Mouse (Mus musculus) skeletal muscle tissue, postnatal 0 days (tissue): ENCODE results near the gene Ccdc137. TPM values are rescaled to one million over a fixed set of nuclear protein-coding genes. Genes with fewer than 3 reads are reported as not detected.

Experiments used
- polyA plus RNA-seq: library from polyadenylated mRNA; unstranded; fragments of >200 nt; fragmentation: Nextera tagmentation; extraction: Ambion mirVana; gene quantifications from 2 replicates; pipeline ENCODE4 v1.2.1, GENCODE M21; 2015

Gene Ccdc137
- polyA plus RNA-seq, result 8.1 and 8.7 TPM in 2 replicates

DNA sequence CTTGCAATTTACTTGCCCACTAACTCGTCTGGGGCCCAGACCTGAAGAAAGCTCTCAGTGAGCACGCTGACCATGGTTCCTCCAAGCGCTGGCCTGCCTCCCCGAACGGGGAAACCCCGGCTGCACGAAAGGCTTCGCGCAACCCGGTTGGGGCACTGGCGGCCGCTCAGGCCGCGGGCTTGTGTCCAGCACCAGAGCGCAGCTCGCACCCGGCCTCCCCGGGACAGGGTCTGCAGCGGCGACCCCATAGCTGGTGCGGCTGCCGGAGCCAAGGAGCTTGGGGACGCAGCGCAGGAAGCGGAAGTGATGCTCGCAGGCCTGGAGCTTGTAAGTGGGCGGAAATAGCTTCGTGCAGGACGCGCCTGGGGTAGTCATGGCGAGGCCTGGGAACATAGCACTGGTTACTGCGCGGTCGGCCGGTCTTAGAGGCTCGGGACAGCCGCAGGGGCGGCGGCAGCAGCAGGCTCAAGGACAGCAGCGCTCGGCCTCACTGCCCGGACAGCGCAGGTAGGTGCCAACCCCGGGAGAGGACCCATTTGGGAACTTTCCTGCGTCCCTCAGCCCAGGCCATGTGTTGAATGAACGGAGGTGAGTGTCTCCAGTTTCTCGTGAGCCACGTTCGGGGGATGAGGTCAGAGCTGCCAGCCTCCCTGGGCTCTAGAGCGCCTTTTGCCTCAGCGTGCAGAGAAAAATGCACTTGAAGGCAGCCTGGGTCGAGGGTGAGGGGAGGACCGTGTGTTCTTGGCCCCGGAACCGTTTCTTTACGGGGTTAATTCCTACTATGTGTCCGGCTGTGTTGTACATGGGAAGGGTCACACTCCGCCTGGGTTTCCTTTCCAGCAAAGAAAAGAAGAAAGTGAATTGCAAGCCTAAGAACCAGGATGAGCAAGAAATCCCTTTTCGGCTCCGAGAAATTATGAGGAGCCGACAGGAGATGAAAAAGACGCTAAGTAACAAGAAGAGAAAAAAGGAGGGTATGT, at the start of gene Ccdc137, which contains the start of gene Oxld1:
TSS of gene Ccdc137 (plus strand) at position 344 of the 980 bp plus-strand sequence.
TSS of gene Oxld1 (minus strand) at position 297 of the 980 bp plus-strand sequence.

GRCm38 (mm10) chr11:120437152-120437856, 20.6 kb upstream of the Ccdc137 start, which contains the start of gene Nploc4:
Gene Nploc4, minus strand, starts transcription at chr11:120437708.

DNA sequence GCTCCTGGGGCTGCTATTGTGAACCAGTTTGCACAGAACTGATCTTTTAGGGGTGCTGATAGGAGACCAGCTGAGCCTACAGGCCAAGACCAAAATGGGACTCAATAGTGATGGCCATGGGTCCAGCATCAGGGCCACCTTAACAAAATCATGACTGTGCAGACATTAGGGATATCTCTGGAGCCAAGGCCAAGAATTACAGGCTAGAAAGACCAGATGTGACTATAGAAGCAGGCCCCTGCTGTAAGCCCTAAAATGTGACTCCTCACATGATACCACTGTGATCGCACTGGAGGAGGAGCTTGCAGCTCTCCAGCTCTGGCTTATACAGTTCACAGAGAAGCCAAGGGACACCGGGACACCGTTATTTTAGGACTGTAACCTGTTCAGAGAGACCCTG, 15.6 kb upstream of the Ccdc137 start, which contains the start of gene Tspan10:
TSS of gene Tspan10 (plus strand) at position 301 of the 400 bp plus-strand sequence.

GRCm38 (mm10) chr11:120453306-120453705, 4.6 kb upstream of the Ccdc137 start, which contains the start of gene Pde6g:
Gene Pde6g, minus strand, starts transcription at chr11:120453500.

DNA sequence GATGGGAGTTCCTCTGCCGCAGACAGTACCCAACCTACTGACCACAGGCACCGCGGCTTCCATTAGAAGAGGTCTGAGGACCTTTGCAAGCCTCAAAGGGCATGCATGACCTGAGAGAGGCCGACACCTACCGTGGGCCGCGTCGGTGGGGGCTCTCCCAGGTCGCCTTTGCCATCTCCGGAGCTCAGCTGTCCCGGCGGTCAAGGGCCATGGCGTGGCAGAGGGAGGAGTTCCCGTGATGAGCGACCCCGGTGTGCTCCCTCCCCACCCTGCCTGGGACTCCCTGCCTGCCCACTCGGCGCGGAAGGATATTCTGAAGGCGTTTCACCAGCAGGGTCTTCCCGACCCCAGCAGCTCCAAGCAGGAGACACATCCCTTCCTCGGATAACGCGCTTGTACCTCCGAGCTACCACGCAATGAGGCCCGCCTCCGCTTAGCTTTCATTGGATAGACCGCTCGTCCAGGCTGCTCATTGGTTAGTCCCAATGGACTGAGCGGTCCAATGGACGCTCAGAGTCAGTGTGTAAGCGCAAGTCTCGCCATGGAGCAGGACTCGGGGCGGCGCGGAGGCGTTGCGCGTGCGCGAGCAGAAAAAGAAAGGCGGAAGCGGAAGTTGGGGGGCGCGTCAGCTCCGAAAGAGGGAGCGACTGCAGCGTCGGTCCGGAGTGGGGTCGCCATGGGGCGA, 9.3 kb downstream of the Ccdc137 start, which contains the start of gene Arl16:
TSS of gene Arl16 (minus strand) at position 557 of the 685 bp plus-strand sequence.

GRCm38 (mm10) chr11:120484265-120484981, 26.5 kb downstream of the Ccdc137 start, which contains the start of gene Mrpl12:
Gene Mrpl12, plus strand, starts transcription at chr11:120484613.

DNA sequence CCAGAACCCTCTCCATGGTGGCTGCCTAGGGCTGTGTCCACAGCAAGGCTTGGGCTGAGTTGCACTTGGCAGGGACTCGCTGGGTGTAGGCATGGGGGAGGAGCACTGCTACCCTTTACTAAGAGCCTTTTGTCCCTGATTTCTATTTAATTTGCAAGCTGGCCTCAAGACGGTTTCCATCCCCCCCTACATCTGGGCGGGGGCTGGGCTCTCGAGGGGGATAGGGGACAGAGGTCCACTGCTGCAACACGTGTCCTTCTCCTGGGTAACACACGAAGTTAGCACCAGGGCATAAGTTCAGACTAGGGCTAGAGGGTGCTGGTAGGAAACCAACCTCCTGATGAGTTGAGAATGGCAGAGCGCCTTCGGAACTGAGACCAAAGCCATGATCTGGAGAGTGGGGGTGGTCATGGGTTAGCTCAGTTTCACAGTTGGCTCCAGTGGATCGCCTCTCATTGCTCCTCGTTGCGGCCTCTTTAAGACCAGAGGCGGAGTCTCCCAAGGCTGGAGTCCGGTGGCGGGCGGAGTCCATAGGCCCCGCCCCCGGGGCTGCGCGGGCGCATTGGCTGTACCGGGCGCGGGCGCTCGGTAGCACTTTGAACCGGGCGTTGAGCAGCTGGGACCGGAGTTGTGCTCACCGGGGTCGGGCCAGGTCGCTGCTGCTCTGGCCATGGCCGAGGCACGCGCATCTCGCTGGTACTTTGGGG, 33.6 kb downstream of the Ccdc137 start, which contains the start of gene Slc25a10:
TSS of gene Slc25a10 (plus strand) at position 524 of the 707 bp plus-strand sequence.

Other genes with a start within 250 kb of the Ccdc137 start
- gene Bahcc1, start 225.2 kb upstream of the Ccdc137 start, polyA plus RNA-seq, result 2.8 and 3.3 TPM in 2 replicates
- gene Actg1, start 109.6 kb upstream of the Ccdc137 start, polyA plus RNA-seq, result 620 and 703 TPM in 2 replicates
- gene Fscn2, start 96.6 kb upstream of the Ccdc137 start, polyA plus RNA-seq, result 3.7 and 3.9 TPM in 2 replicates
- 13.6 and 17.9 TPM in 2 replicates for gene Faap100, start 79.4 kb upstream of the Ccdc137 start, polyA plus RNA-seq
- 26.1 and 28.5 TPM in 2 replicates for gene Nploc4, start 20.4 kb upstream of the Ccdc137 start, polyA plus RNA-seq
- gene Tspan10, start 15.5 kb upstream of the Ccdc137 start, polyA plus RNA-seq, result 0.07 TPM in 1 of 2 replicates, not detected in the other
- 0.32 and 0.35 TPM in 2 replicates for gene Pde6g, start 4.6 kb upstream of the Ccdc137 start, polyA plus RNA-seq
- gene Oxld1, start within 50 bp of the Ccdc137 start, polyA plus RNA-seq, result 40.3 and 48.5 TPM in 2 replicates
- gene Arl16, start 9.5 kb downstream of the Ccdc137 start, polyA plus RNA-seq, result 28.0 and 33.5 TPM in 2 replicates
- 191 and 195 TPM in 2 replicates for gene Mrpl12, start 26.5 kb downstream of the Ccdc137 start, polyA plus RNA-seq
- gene Slc25a10, start 33.7 kb downstream of the Ccdc137 start, polyA plus RNA-seq, result 15.4 and 38.7 TPM in 2 replicates
- gene Gcgr, start 72.6 kb downstream of the Ccdc137 start, polyA plus RNA-seq, result 0.17 and 0.27 TPM in 2 replicates
- gene Mcrip1, start 91.6 kb downstream of the Ccdc137 start, polyA plus RNA-seq, result 123 and 145 TPM in 2 replicates
- 121 and 146 TPM in 2 replicates for gene Ppp1r27, start 93.0 kb downstream of the Ccdc137 start, polyA plus RNA-seq
- gene P4hb, start 115.1 kb downstream of the Ccdc137 start, polyA plus RNA-seq, result 311 and 389 TPM in 2 replicates
- 252 and 323 TPM in 2 replicates for gene Arhgdia, start 123.5 kb downstream of the Ccdc137 start, polyA plus RNA-seq
- gene Alyref, start 140.2 kb downstream of the Ccdc137 start, polyA plus RNA-seq, result 130 and 181 TPM in 2 replicates
- 109 and 118 TPM in 2 replicates for gene Anapc11, start 140.3 kb downstream of the Ccdc137 start, polyA plus RNA-seq
- 1.2 and 2.0 TPM in 2 replicates for gene Npb, start 150.4 kb downstream of the Ccdc137 start, polyA plus RNA-seq
- gene Pcyt2, start 159.8 kb downstream of the Ccdc137 start, polyA plus RNA-seq, result 35.3 and 46.1 TPM in 2 replicates
- 11.3 and 14.0 TPM in 2 replicates for gene Sirt7, start 167.1 kb downstream of the Ccdc137 start, polyA plus RNA-seq
- 22.0 TPM in 2 replicates for gene Mafg, start 175.5 kb downstream of the Ccdc137 start, polyA plus RNA-seq
- 24.8 and 35.6 TPM in 2 replicates for gene Pycr1, start 185.7 kb downstream of the Ccdc137 start, polyA plus RNA-seq
- 73.4 and 83.9 TPM in 2 replicates for gene Myadml2, start 190.0 kb downstream of the Ccdc137 start, polyA plus RNA-seq
- 1.9 and 3.8 TPM in 2 replicates for gene Notum, start 203.1 kb downstream of the Ccdc137 start, polyA plus RNA-seq
- 63.0 and 64.1 TPM in 2 replicates for gene Aspscr1, start 214.9 kb downstream of the Ccdc137 start, polyA plus RNA-seq